Mouse (Mus musculus) limb, embryonic 12.5 days (tissue): ENCODE data around the gene Ndc1. TPM values are rescaled to one million over a fixed set of nuclear protein-coding genes. Genes with fewer than 3 reads are reported as not detected.
"Not testable (repeated sequence)": the region's sequence is repeated elsewhere in the genome, so short reads cannot be mapped to it uniquely, and the experiment has no call there.

Experiments used
- ATAC-seq: fragments of 200-750 bp; cut with Nextera tagmentation; 2 replicates; pipeline ENCODE4 v1.8.0; 2017; ENCODE audit warnings: low read depth, moderate TSS enrichment; ENCODE audit not compliant: insufficient number of reproducible peaks, insufficient read depth, low FRiP score, low TSS enrichment
- H3K27ac ChIP-seq: fragments of 300-500 bp; sonication (generic); 2 replicates; pipeline ENCODE4 v1.5.1; 2016; ENCODE audit warnings: mild to moderate bottlenecking, moderate library complexity
- H3K27me3 ChIP-seq: fragments of 300-500 bp; sonication (generic); 2 replicates; pipeline ENCODE4 v1.6.1; 2016; ENCODE audit warnings: mild to moderate bottlenecking, moderate library complexity
- H3K36me3 ChIP-seq: fragments of 300-500 bp; sonication (generic); 2 replicates; pipeline ENCODE4 v1.6.1; 2016; ENCODE audit warnings: mild to moderate bottlenecking, moderate library complexity
- H3K4me1 ChIP-seq: fragments of 300-500 bp; sonication (generic); replicated peaks from 2 replicates; pipeline ENCODE4 v1.6.1; 2016
- H3K4me2 ChIP-seq: fragments of 300-500 bp; sonication (generic); 2 replicates; pipeline ENCODE4 v1.6.1; 2016; ENCODE audit warnings: mild to moderate bottlenecking, moderate library complexity
- H3K4me3 ChIP-seq: fragments of 300-500 bp; sonication (generic); replicated peaks from 2 replicates; pipeline ENCODE4 v1.5.1; 2016; ENCODE audit warnings: mild to moderate bottlenecking
- H3K9ac ChIP-seq: fragments of 300-500 bp; sonication (generic); replicated peaks from 2 replicates; pipeline ENCODE4 v1.6.1; 2016; ENCODE audit warnings: mild to moderate bottlenecking, moderate library complexity
- H3K9me3 ChIP-seq: fragments of 300-500 bp; sonication (generic); 2 replicates; pipeline ENCODE4 v1.6.1; 2016; ENCODE audit warnings: mild to moderate bottlenecking, moderate library complexity
- WGBS: fragments of 180-500 bp; shearing (Covaris S2); methylation state at CpG from one replicate; pipeline ENCODE4 v1.1.7; 2016; 5-methylcytosine and 5-hydroxymethylcytosine counted together
- polyA plus RNA-seq: library from polyadenylated mRNA; unstranded; fragments of >200 nt; fragmentation: Nextera tagmentation; extraction: Ambion mirVana; gene quantifications from 2 replicates; pipeline ENCODE4 v1.2.1, GENCODE M21; 2016

Ndc1 gene
- polyA plus RNA-seq, 1 experiment from 2014 or later: 37.5 TPM

GRCm38 (mm10) chr4:107348529-107349310 lies 18.9 kb upstream of the Ndc1 start:
- no peak for ATAC-seq
- WGBS: 71% methylated on average over 20 of the region's 20 CpGs
- Histone ChIP-seq H3K4me2 (no peak overlapping the region), H3K9ac (no peak overlapping the region), H3K4me1 (peaks cover 7% of the 10 kb centered on the region; the same call in 1 of the 2 replicates), H3K27ac (peak overlapping the region; percentile 50; the same call in 1 of the 2 replicates), H3K9me3 (no peaks in the 10 kb centered on the region), H3K4me3 (no peak overlapping the region), H3K27me3 (no peaks in the 10 kb centered on the region), H3K36me3 (peaks cover 45% of the 10 kb centered on the region)

GRCm38 (mm10) chr4:107349311-107350008 lies 18.1 kb upstream of the Ndc1 start:
- no peak overlapping the region for H3K27ac ChIP-seq
- H3K4me1 ChIP-seq: peaks cover 14% of the 10 kb centered on the region
- H3K4me2 ChIP-seq: no peak overlapping the region
- no peak overlapping the region for H3K9ac ChIP-seq
- 65% methylated on average over 8 of the region's 8 CpGs for WGBS
- H3K36me3 ChIP-seq: peaks cover 45% of the 10 kb centered on the region
- peak; percentile 5; the same call in 1 of the 2 replicates for ATAC-seq
- H3K9me3 ChIP-seq: no peaks in the 10 kb centered on the region
- no peaks in the 10 kb centered on the region for H3K27me3 ChIP-seq
- no peak overlapping the region for H3K4me3 ChIP-seq

DNA sequence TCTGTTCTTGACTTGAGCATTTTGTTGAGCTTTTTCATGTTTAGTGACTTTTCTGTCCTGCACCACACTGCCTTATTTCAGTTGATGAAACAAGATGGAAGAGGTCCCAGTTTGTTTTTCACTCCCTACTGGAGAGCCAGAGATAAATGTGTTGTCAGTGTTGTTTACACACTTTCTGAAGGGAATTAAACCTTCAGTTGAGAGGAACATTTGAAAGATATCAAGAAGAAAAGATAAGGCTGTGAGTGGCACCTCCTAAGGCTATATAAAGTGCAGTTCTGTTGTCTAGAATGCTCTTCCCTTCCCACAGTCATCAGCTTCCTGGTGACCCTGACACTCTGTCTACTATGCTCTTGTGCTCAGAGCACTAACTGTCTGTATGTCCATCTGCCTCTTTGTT lies 16.2 kb upstream of the Ndc1 start:
- Histone ChIP-seq H3K4me3 (no peak overlapping the region), H3K9me3 (no peaks in the 10 kb centered on the region), H3K4me2 (no peak overlapping the region), H3K27me3 (no peaks in the 10 kb centered on the region), H3K4me1 (peaks cover 18% of the 10 kb centered on the region), H3K27ac (no peak overlapping the region), H3K36me3 (peaks cover 31% of the 10 kb centered on the region), H3K9ac (no peak overlapping the region)
- no peak for ATAC-seq

DNA sequence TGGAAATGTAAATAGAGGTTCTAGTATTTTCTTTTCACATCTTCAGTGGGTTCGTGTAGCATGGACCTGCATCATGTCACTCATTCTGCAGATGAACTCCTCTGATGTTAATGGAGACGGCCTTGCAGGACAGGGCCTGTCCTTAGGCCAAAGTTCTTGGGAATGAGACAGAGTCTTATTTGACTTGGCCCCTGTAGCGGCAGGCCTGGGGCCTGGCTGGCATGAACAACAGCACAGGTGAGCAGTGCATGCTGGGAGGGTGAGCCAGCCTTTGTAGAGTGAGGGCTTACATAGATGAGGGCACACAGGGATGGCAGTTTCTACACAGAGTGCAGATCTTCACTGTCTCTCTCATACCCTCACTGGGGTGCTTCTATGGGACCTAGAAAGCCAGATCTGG lies 14.0 kb upstream of the Ndc1 start:
- Histone ChIP-seq H3K36me3 (peaks cover 15% of the 10 kb centered on the region), H3K9me3 (no peaks in the 10 kb centered on the region), H3K4me3 (no peak overlapping the region), H3K9ac (no peak overlapping the region), H3K4me1 (peaks cover 16% of the 10 kb centered on the region), H3K27ac (no peak overlapping the region), H3K4me2 (no peak overlapping the region), H3K27me3 (no peaks in the 10 kb centered on the region)
- no peak for ATAC-seq
- 84% methylated on average over 3 of the region's 3 CpGs for WGBS

- WGBS: 63% methylated on average over 5 of the region's 5 CpGs
- H3K27me3 ChIP-seq: no peaks in the 10 kb centered on the region
- H3K9me3 ChIP-seq: no peaks in the 10 kb centered on the region
- H3K9ac ChIP-seq: no peak overlapping the region
- no peak for ATAC-seq
- H3K27ac ChIP-seq: no peak overlapping the region
- H3K36me3 ChIP-seq: peaks cover 15% of the 10 kb centered on the region
- H3K4me1 ChIP-seq: peaks cover 11% of the 10 kb centered on the region
- no peak overlapping the region for H3K4me3 ChIP-seq
- H3K4me2 ChIP-seq: no peak overlapping the region
These were observed 13.5 kb upstream of the Ndc1 start for GRCm38 (mm10) chr4:107354126-107354525.

DNA sequence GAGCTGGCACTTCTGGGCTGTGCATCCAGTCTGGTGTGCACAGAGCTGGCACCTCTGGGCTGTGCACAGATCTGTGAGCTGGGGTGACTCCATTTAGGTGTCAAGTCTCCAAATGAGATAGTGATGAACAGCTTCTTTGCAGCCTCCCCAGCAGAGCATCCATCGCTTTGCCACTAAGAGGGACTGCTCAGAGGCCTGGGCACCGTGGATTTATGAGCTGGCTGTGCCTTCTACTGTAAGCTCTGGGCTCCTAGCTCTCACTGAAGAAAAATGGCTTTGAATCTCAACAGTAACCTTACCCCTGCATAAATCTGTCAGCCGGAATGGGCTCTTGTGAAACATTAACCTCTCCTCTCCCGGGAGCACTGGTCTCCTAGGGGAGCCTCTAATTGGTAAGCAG lies 13.0 kb upstream of the Ndc1 start:
- H3K9me3 ChIP-seq: no peaks in the 10 kb centered on the region
- no peaks in the 10 kb centered on the region for H3K27me3 ChIP-seq
- no peak overlapping the region for H3K4me3 ChIP-seq
- no peak overlapping the region for H3K27ac ChIP-seq
- whole genome bisulfite sequencing: 13% methylated on average over 4 of the region's 4 CpGs
- H3K4me1 ChIP-seq: peaks cover 11% of the 10 kb centered on the region
- peaks cover 17% of the 10 kb centered on the region for H3K36me3 ChIP-seq
- ATAC-seq: no peak
- H3K9ac ChIP-seq: no peak overlapping the region
- H3K4me2 ChIP-seq: no peak overlapping the region

GRCm38 (mm10) chr4:107357172-107357571 lies 10.4 kb upstream of the Ndc1 start:
- WGBS: 37% methylated on average over 8 of the region's 8 CpGs
- not testable (repeated sequence) for H3K27me3 ChIP-seq, H3K4me3 ChIP-seq, H3K4me2 ChIP-seq, ATAC-seq, H3K9ac ChIP-seq, H3K27ac ChIP-seq, H3K9me3 ChIP-seq, H3K36me3 ChIP-seq
- peaks cover 11% of the 10 kb centered on the region for H3K4me1 ChIP-seq

DNA sequence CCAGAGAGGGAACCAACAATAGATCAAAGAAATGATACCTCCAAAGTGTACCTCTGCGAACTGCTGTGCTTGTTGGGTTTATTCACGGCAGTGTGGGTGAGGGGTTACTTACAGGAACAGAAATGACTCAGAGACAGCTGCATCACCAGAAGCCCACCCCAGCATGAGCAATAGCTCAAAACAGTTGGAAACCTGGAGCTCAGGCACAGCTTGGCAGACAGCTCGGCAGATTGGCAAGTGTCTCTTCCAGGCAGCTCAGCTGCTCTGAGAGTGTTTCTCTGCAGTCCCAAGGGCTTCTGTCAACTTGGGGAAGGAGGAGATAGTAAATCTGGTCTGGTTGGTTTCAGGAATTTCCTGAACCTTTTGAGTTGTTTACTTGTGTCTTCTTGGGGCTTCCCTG lies 9.1 kb upstream of the Ndc1 start:
- Histone ChIP-seq H3K27me3 (no peaks in the 10 kb centered on the region), H3K4me3 (no peak overlapping the region), H3K9me3 (no peaks in the 10 kb centered on the region), H3K36me3 (peaks cover 6% of the 10 kb centered on the region; the same call in 1 of the 2 replicates), H3K27ac (no peak overlapping the region), H3K4me1 (peaks cover 11% of the 10 kb centered on the region), H3K9ac (no peak overlapping the region), H3K4me2 (no peak overlapping the region)
- WGBS: 87% methylated on average over 3 of the region's 3 CpGs
- no peak for ATAC-seq

GRCm38 (mm10) chr4:107360457-107361145 lies 7.0 kb upstream of the Ndc1 start:
- ATAC-seq: no peak
- no peak overlapping the region for H3K4me3 ChIP-seq
- WGBS: 87% methylated on average over 7 of the region's 7 CpGs
- no peaks in the 10 kb centered on the region for H3K27me3 ChIP-seq
- peaks cover 6% of the 10 kb centered on the region; the same call in 1 of the 2 replicates for H3K36me3 ChIP-seq
- H3K4me2 ChIP-seq: no peak overlapping the region
- no peaks in the 10 kb centered on the region for H3K9me3 ChIP-seq
- H3K27ac ChIP-seq: no peak overlapping the region
- H3K9ac ChIP-seq: no peak overlapping the region
- H3K4me1 ChIP-seq: no peaks in the 10 kb centered on the region

DNA sequence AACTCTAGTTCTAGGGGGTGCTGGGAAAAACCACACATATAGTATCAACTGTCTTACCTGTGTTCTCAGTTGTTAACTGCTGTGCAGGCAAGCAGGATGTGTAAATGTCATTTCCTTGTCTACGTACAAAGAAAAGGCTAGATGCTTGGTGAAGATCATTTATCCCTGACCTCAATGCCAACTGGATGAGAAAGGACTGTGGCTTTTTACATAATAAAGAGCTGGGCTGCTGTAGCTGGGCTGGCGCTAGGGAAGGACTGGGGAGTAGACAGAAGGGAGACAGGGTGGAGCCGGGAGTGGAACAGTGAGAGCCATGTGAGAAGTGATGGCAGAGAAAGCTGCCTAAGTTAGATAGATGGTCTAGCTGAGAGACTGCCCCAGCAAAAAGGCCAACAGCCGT lies 4.8 kb upstream of the Ndc1 start:
- Histone ChIP-seq H3K4me1 (no peaks in the 10 kb centered on the region), H3K4me3 (no peak overlapping the region), H3K27ac (no peak overlapping the region), H3K36me3 (peaks cover 6% of the 10 kb centered on the region; the same call in 1 of the 2 replicates), H3K9me3 (no peaks in the 10 kb centered on the region), H3K4me2 (no peak overlapping the region), H3K27me3 (no peaks in the 10 kb centered on the region), H3K9ac (no peak overlapping the region)
- no peak for ATAC-seq
- WGBS: 68% methylated on average over 4 of the region's 4 CpGs

GRCm38 (mm10) chr4:107363573-107363972 lies 4.0 kb upstream of the Ndc1 start:
- no peak overlapping the region for H3K4me3 ChIP-seq
- no peak overlapping the region for H3K27ac ChIP-seq
- H3K9ac ChIP-seq: no peak overlapping the region
- peaks cover 6% of the 10 kb centered on the region; the same call in 1 of the 2 replicates for H3K36me3 ChIP-seq
- no peaks in the 10 kb centered on the region for H3K9me3 ChIP-seq
- peaks cover 3% of the 10 kb centered on the region for H3K4me1 ChIP-seq
- H3K27me3 ChIP-seq: no peaks in the 10 kb centered on the region
- ATAC-seq: no peak
- 79% methylated on average over 6 of the region's 6 CpGs for WGBS
- no peak overlapping the region for H3K4me2 ChIP-seq
